Mouse (Mus musculus) liver, embryonic 14.5 days (tissue): ENCODE data around the gene Serpina1b. TPM values are rescaled to one million over a fixed set of nuclear protein-coding genes. Genes with fewer than 3 reads are reported as not detected.
"Not testable (repeated sequence)": the region's sequence is repeated elsewhere in the genome, so short reads cannot be mapped to it uniquely, and the experiment has no call there.

Source experiments
- ATAC-seq: fragments of 200-750 bp; cut with Nextera tagmentation; 2 replicates; pipeline ENCODE4 v1.8.0; 2017; ENCODE audit warnings: moderate number of reproducible peaks, mild to moderate bottlenecking, moderate library complexity; ENCODE audit not compliant: insufficient read depth
- DNase-seq, 3 experiments: peaks; one replicate each; pipeline ENCODE4 v3.0.0-alpha.2; 2012 to 2013; ENCODE audit warnings: low read depth in 3 of 3, low spot score in 3 of 3
- H3K27ac ChIP-seq: fragments of 300-500 bp; sonication (generic); 2 replicates; pipeline ENCODE4 v1.5.1; 2014; ENCODE audit warnings: moderate library complexity, mild to moderate bottlenecking, control low read depth, inconsistent platforms
- H3K27me3 ChIP-seq: fragments of 300-500 bp; sonication (generic); 2 replicates; pipeline ENCODE4 v1.6.1; 2014; ENCODE audit warnings: mild to moderate bottlenecking, low read length, moderate library complexity; ENCODE audit not compliant: control insufficient read depth, insufficient read depth
- H3K36me3 ChIP-seq: fragments of 300-500 bp; sonication (generic); replicated peaks from 2 replicates; pipeline ENCODE4 v1.6.1; 2014; ENCODE audit warnings: low read depth; ENCODE audit not compliant: control insufficient read depth, insufficient read depth
- H3K4me1 ChIP-seq, 2 experiments: fragments of 200-500 bp in 1 of 2; fragments of 300-500 bp in 1 of 2; sonication (generic) in 1 of 2; replicated peaks; 2 replicates each; pipeline ENCODE4 v1.6.1; 2012 to 2014; ENCODE audit warnings: antibody characterized with exemption in 1 of 2, inconsistent platforms in 1 of 2, low read length in 1 of 2; ENCODE audit not compliant: control insufficient read depth in 2 of 2, insufficient read depth in 2 of 2
- H3K4me2 ChIP-seq: fragments of 300-500 bp; sonication (generic); 2 replicates; pipeline ENCODE4 v1.6.1; 2014; ENCODE audit warnings: low read depth, mild to moderate bottlenecking, control low read depth, moderate library complexity
- H3K4me3 ChIP-seq, 2 experiments: fragments of 200-500 bp in 1 of 2; fragments of 300-500 bp in 1 of 2; sonication (generic) in 1 of 2; 2 replicates each; pipeline ENCODE4 v1.5.1; 2012 to 2014; ENCODE audit warnings: low read depth in 2 of 2, low read length in 2 of 2, mild to moderate bottlenecking in 2 of 2, control low read depth in 1 of 2, inconsistent platforms in 1 of 2, moderate library complexity in 1 of 2; ENCODE audit not compliant: insufficient read depth in 1 of 2
- H3K9ac ChIP-seq: fragments of 300-500 bp; sonication (generic); replicated peaks from 2 replicates; pipeline ENCODE4 v1.6.1; 2014; ENCODE audit warnings: mild to moderate bottlenecking, control low read depth, moderate library complexity
- H3K9me3 ChIP-seq: fragments of 300-500 bp; sonication (generic); 2 replicates; pipeline ENCODE4 v1.6.1; 2016; ENCODE audit warnings: low read length, mixed read lengths; ENCODE audit not compliant: control insufficient read depth
- CTCF ChIP-seq: IDR thresholded peaks from 2 replicates; pipeline ENCODE4 v1.5.1; 2016; ENCODE audit warnings: antibody characterized with exemption, low read depth, control low read depth
- EP300 ChIP-seq: IDR thresholded peaks from 2 replicates; pipeline ENCODE4 v1.6.1; 2016; ENCODE audit warnings: antibody characterized with exemption, low read depth
- WGBS: fragments of 180-500 bp; shearing (Covaris S2); extraction: QIAGEN DNeasy Blood & Tissue Kit; methylation state at CpG from one replicate; pipeline ENCODE4 v1.1.7; 2014; ENCODE audit not compliant: insufficient replicate concordance; 5-methylcytosine and 5-hydroxymethylcytosine counted together
- polyA plus RNA-seq, 2 experiments: library from polyadenylated mRNA; depleted of rRNA in 1 of 2; stranded (reverse) in 1 of 2; unstranded in 1 of 2; fragments of >200 nt; fragmentation: Nextera tagmentation in 1 of 2; extraction: Ambion mirVana in 1 of 2; gene quantifications; 2 replicates each; pipeline versions ENCODE4 v1.2.1 to v1.2.3; 2012 to 2014

Gene Serpina1b
- polyA plus RNA-seq, 2 experiments = 741 to 823 TPM

- DNase-seq (no peak), ATAC-seq (no peak)
- Histone ChIP-seq H3K27me3 (no peaks in the 10 kb centered on the region), H3K27ac (no peak overlapping the region), H3K9me3 (no peaks in the 10 kb centered on the region), H3K9ac (no peak overlapping the region), H3K36me3 (no peaks in the 10 kb centered on the region), H3K4me2 (no peak overlapping the region), H3K4me3 (no peak overlapping the region), H3K4me1 (peaks cover 0 to 16% of the 10 kb centered on the region in 2 experiments; a peak in 2 of 4 replicates)
- TF ChIP-seq EP300 (no peak), CTCF (no peak)
- WGBS = 44% methylated on average over 2 of the region's 2 CpGs
These were observed 149.0 kb downstream of the Serpina1b start for GRCm38 (mm10) chr12:103681169-103681568.

- peaks cover 0 to 14% of the 10 kb centered on the region in 2 experiments; a peak in 2 of 4 replicates for H3K4me1 ChIP-seq
- H3K27ac ChIP-seq, H3K9ac ChIP-seq, H3K36me3 ChIP-seq, H3K4me3 ChIP-seq, H3K27me3 ChIP-seq, H3K4me2 ChIP-seq, H3K9me3 ChIP-seq, DNase-seq: not testable (repeated sequence)
- WGBS = 73% methylated on average over 1 of the region's 1 CpGs
- ATAC-seq = 0 out of 2 replicates have a peak, but pooled peaks have one; percentile 22
These were observed 150.3 kb downstream of the Serpina1b start for GRCm38 (mm10) chr12:103679853-103680252.

Other genes starting within 250 kb of the Serpina1b start
- gene Serpina10, start 198.9 kb downstream of the Serpina1b start, polyA plus RNA-seq (2012; rRNA removed) = 11.5 and 23.7 TPM in 2 replicates
- gene Serpina10, start 198.9 kb downstream of the Serpina1b start, polyA plus RNA-seq (2014; fragmentation: Nextera tagmentation; extraction: Ambion mirVana) = 29.3 and 30.0 TPM in 2 replicates
- 793 and 825 TPM in 2 replicates for gene Serpina6, start 173.2 kb downstream of the Serpina1b start, polyA plus RNA-seq (2012; rRNA removed)
- 1,383 and 1,635 TPM in 2 replicates for gene Serpina6, start 173.2 kb downstream of the Serpina1b start, polyA plus RNA-seq (2014; fragmentation: Nextera tagmentation; extraction: Ambion mirVana)
- 0.03 and 0.04 TPM in 2 replicates for gene Serpina16, start 154.2 kb downstream of the Serpina1b start, polyA plus RNA-seq (2012; rRNA removed)
- 0.06 and 0.11 TPM in 2 replicates for gene Serpina16, start 154.2 kb downstream of the Serpina1b start, polyA plus RNA-seq (2014; fragmentation: Nextera tagmentation; extraction: Ambion mirVana)
- not detected in 2 replicates for gene Serpina1f, start 134.8 kb downstream of the Serpina1b start, polyA plus RNA-seq (2012; rRNA removed)
- gene Serpina1f, start 134.8 kb downstream of the Serpina1b start, polyA plus RNA-seq (2014; fragmentation: Nextera tagmentation; extraction: Ambion mirVana) = 0.18 TPM in 1 of 2 replicates, not detected in the other
- gene Serpina1d, start 56.8 kb downstream of the Serpina1b start, polyA plus RNA-seq (2012; rRNA removed) = 173 and 195 TPM in 2 replicates
- gene Serpina1d, start 56.8 kb downstream of the Serpina1b start, polyA plus RNA-seq (2014; fragmentation: Nextera tagmentation; extraction: Ambion mirVana) = 217 and 229 TPM in 2 replicates
- gene Serpina1a, start 33.2 kb upstream of the Serpina1b start, polyA plus RNA-seq (2012; rRNA removed) = 500 and 557 TPM in 2 replicates
- 503 and 519 TPM in 2 replicates for gene Serpina1a, start 33.2 kb upstream of the Serpina1b start, polyA plus RNA-seq (2014; fragmentation: Nextera tagmentation; extraction: Ambion mirVana)
- 186 and 209 TPM in 2 replicates for gene Serpina1c, start 74.5 kb upstream of the Serpina1b start, polyA plus RNA-seq (2012; rRNA removed)
- gene Serpina1c, start 74.5 kb upstream of the Serpina1b start, polyA plus RNA-seq (2014; fragmentation: Nextera tagmentation; extraction: Ambion mirVana) = 205 and 208 TPM in 2 replicates
- gene Serpina1e, start 128.6 kb upstream of the Serpina1b start, polyA plus RNA-seq (2012; rRNA removed) = 183 and 197 TPM in 2 replicates
- 180 and 197 TPM in 2 replicates for gene Serpina1e, start 128.6 kb upstream of the Serpina1b start, polyA plus RNA-seq (2014; fragmentation: Nextera tagmentation; extraction: Ambion mirVana)
- 7.0 and 7.7 TPM in 2 replicates for gene Serpina11, start 159.6 kb upstream of the Serpina1b start, polyA plus RNA-seq (2012; rRNA removed)
- gene Serpina11, start 159.6 kb upstream of the Serpina1b start, polyA plus RNA-seq (2014; fragmentation: Nextera tagmentation; extraction: Ambion mirVana) = 7.2 and 11.4 TPM in 2 replicates
- not detected in 2 replicates for gene Serpina9, start 183.4 kb upstream of the Serpina1b start, polyA plus RNA-seq (2012; rRNA removed)
- gene Serpina9, start 183.4 kb upstream of the Serpina1b start, polyA plus RNA-seq (2014; fragmentation: Nextera tagmentation; extraction: Ambion mirVana) = not detected in 2 replicates
- 0.01 and 0.02 TPM in 2 replicates for gene Serpina12, start 214.1 kb upstream of the Serpina1b start, polyA plus RNA-seq (2012; rRNA removed)
- gene Serpina12, start 214.1 kb upstream of the Serpina1b start, polyA plus RNA-seq (2014; fragmentation: Nextera tagmentation; extraction: Ambion mirVana) = not detected in 2 replicates